Mouse (Mus musculus): ENCODE data around the gene Pp2d1. TPM values are rescaled to one million over a fixed set of nuclear protein-coding genes. Genes with fewer than 3 reads are reported as not detected.
"Not testable (repeated sequence)": the region's sequence is repeated elsewhere in the genome, so short reads cannot be mapped to it uniquely, and the experiment has no call there.

Gene Pp2d1
- polyA plus RNA-seq (2015; fragmentation: Nextera tagmentation; extraction: Ambion mirVana) = 0.39 and 0.43 TPM in 2 replicates

- not testable (repeated sequence) for H3K9me3 ChIP-seq; ATAC-seq (ENCODE audit: low FRiP score)
These were observed at the start of gene Pp2d1 for GRCm38 (mm10) chr17:53539351-53539750. Gene Pp2d1, minus strand, starts transcription at chr17:53539451.

GRCm38 (mm10) chr17:53588097-53588855 lies 49.0 kb upstream of the Pp2d1 start:
- Histone ChIP-seq H3K4me1 (replicated peaks) (peaks cover 21% of the 10 kb centered on the region), H3K9ac (no peak overlapping the region), H3K9me3 (no peaks in the 10 kb centered on the region), H3K4me2 (no peak overlapping the region), H3K27me3 (no peaks in the 10 kb centered on the region), H3K4me3 (no peak overlapping the region), H3K27ac (peak overlapping the region; percentile 63), H3K36me3 (no peaks in the 10 kb centered on the region)
- ATAC-seq (ENCODE audit: low FRiP score) = no peak
- 89% methylated on average over 9 of the region's 9 CpGs for WGBS

More at GRCm38 (mm10) chr17:53539351-53539750, at the start of gene Pp2d1:
- WGBS = 81% methylated on average over 2 of the region's 2 CpGs
- not testable (repeated sequence) for H3K4me1 ChIP-seq (replicated peaks); H3K27ac ChIP-seq; H3K4me2 ChIP-seq; H3K4me3 ChIP-seq; H3K9ac ChIP-seq; H3K36me3 ChIP-seq; H3K27me3 ChIP-seq

GRCm38 (mm10) chr17:53587074-53587851 lies 48.0 kb upstream of the Pp2d1 start:
- Histone ChIP-seq H3K27ac (peak overlapping the region; percentile 63), H3K4me3 (no peak overlapping the region), H3K4me1 (replicated peaks) (peaks cover 21% of the 10 kb centered on the region), H3K9ac (no peak overlapping the region), H3K27me3 (no peaks in the 10 kb centered on the region), H3K4me2 (peak overlapping the region; percentile 2; the same call in 1 of the 2 replicates), H3K36me3 (no peaks in the 10 kb centered on the region), H3K9me3 (no peaks in the 10 kb centered on the region)
- WGBS = 37% methylated on average over 14 of the region's 14 CpGs
- peak; percentile 82 for ATAC-seq (ENCODE audit: low FRiP score)

GRCm38 (mm10) chr17:53583846-53584579 lies 44.8 kb upstream of the Pp2d1 start:
- WGBS = 93% methylated on average over 11 of the region's 11 CpGs
- Histone ChIP-seq H3K27ac (no peak overlapping the region), H3K27me3 (no peaks in the 10 kb centered on the region), H3K9me3 (no peaks in the 10 kb centered on the region), H3K36me3 (no peaks in the 10 kb centered on the region), H3K4me1 (replicated peaks) (peaks cover 21% of the 10 kb centered on the region), H3K9ac (no peak overlapping the region), H3K4me3 (no peak overlapping the region), H3K4me2 (no peak overlapping the region)
- ATAC-seq (ENCODE audit: low FRiP score) = no peak

GRCm38 (mm10) chr17:53582805-53583204 lies 43.6 kb upstream of the Pp2d1 start:
- Histone ChIP-seq H3K36me3 (no peaks in the 10 kb centered on the region), H3K27ac (no peak overlapping the region), H3K9ac (no peak overlapping the region), H3K27me3 (no peaks in the 10 kb centered on the region), H3K4me3 (no peak overlapping the region), H3K9me3 (no peaks in the 10 kb centered on the region), H3K4me1 (replicated peaks) (peaks cover 24% of the 10 kb centered on the region), H3K4me2 (no peak overlapping the region)
- WGBS = 93% methylated on average over 7 of the region's 7 CpGs
- ATAC-seq (ENCODE audit: low FRiP score) = no peak

GRCm38 (mm10) chr17:53582026-53582585 lies 42.9 kb upstream of the Pp2d1 start:
- H3K36me3 ChIP-seq = no peaks in the 10 kb centered on the region
- ATAC-seq (ENCODE audit: low FRiP score) = no peak
- 77% methylated on average over 4 of the region's 4 CpGs for WGBS
- no peaks in the 10 kb centered on the region for H3K9me3 ChIP-seq
- H3K4me2 ChIP-seq = no peak overlapping the region
- peaks cover 17% of the 10 kb centered on the region for H3K4me1 ChIP-seq (replicated peaks)
- H3K27me3 ChIP-seq = no peaks in the 10 kb centered on the region
- no peak overlapping the region for H3K4me3 ChIP-seq
- H3K27ac ChIP-seq = no peak overlapping the region
- no peak overlapping the region for H3K9ac ChIP-seq

- Histone ChIP-seq H3K4me1 (replicated peaks) (peaks cover 7% of the 10 kb centered on the region; the same call in 1 of the 2 replicates), H3K36me3 (no peaks in the 10 kb centered on the region), H3K9ac (no peak overlapping the region), H3K4me2 (no peak overlapping the region), H3K4me3 (no peak overlapping the region), H3K9me3 (no peaks in the 10 kb centered on the region), H3K27me3 (no peaks in the 10 kb centered on the region), H3K27ac (no peak overlapping the region)
- no peak for ATAC-seq (ENCODE audit: low FRiP score)
- WGBS = 74% methylated on average over 3 of the region's 3 CpGs
These were observed 41.0 kb upstream of the Pp2d1 start for GRCm38 (mm10) chr17:53580237-53580636.

- no peak overlapping the region for H3K9ac ChIP-seq
- H3K4me1 ChIP-seq (replicated peaks) = peaks cover 7% of the 10 kb centered on the region; the same call in 1 of the 2 replicates
- no peaks in the 10 kb centered on the region for H3K27me3 ChIP-seq
- no peaks in the 10 kb centered on the region for H3K9me3 ChIP-seq
- no peak overlapping the region for H3K27ac ChIP-seq
- H3K36me3 ChIP-seq = no peaks in the 10 kb centered on the region
- WGBS = 60% methylated on average over 4 of the region's 4 CpGs
- no peak for ATAC-seq (ENCODE audit: low FRiP score)
- no peak overlapping the region for H3K4me2 ChIP-seq
- H3K4me3 ChIP-seq = no peak overlapping the region
These were observed 40.4 kb upstream of the Pp2d1 start for GRCm38 (mm10) chr17:53579612-53580011.

GRCm38 (mm10) chr17:53578776-53579175 lies 39.5 kb upstream of the Pp2d1 start:
- H3K4me3 ChIP-seq = no peak overlapping the region
- no peak overlapping the region for H3K9ac ChIP-seq
- H3K27me3 ChIP-seq = no peaks in the 10 kb centered on the region
- no peak overlapping the region for H3K27ac ChIP-seq
- ATAC-seq (ENCODE audit: low FRiP score) = no peak
- WGBS = 68% methylated on average over 7 of the region's 9 CpGs
- no peaks in the 10 kb centered on the region for H3K9me3 ChIP-seq
- peaks cover 7% of the 10 kb centered on the region; the same call in 1 of the 2 replicates for H3K4me1 ChIP-seq (replicated peaks)
- no peaks in the 10 kb centered on the region for H3K36me3 ChIP-seq
- no peak overlapping the region for H3K4me2 ChIP-seq

GRCm38 (mm10) chr17:53578249-53578648 lies 39.0 kb upstream of the Pp2d1 start:
- H3K4me1 ChIP-seq (replicated peaks) = peaks cover 7% of the 10 kb centered on the region; the same call in 1 of the 2 replicates
- WGBS = 79% methylated on average over 6 of the region's 6 CpGs
- no peaks in the 10 kb centered on the region for H3K9me3 ChIP-seq
- no peak overlapping the region for H3K4me3 ChIP-seq
- H3K9ac ChIP-seq = no peak overlapping the region
- no peaks in the 10 kb centered on the region for H3K27me3 ChIP-seq
- no peak overlapping the region for H3K4me2 ChIP-seq
- H3K36me3 ChIP-seq = no peaks in the 10 kb centered on the region
- no peak overlapping the region for H3K27ac ChIP-seq
- no peak for ATAC-seq (ENCODE audit: low FRiP score)

- no peak for ATAC-seq (ENCODE audit: low FRiP score)
- Histone ChIP-seq H3K9me3 (no peaks in the 10 kb centered on the region), H3K9ac (no peak overlapping the region), H3K36me3 (no peaks in the 10 kb centered on the region), H3K4me2 (no peak overlapping the region), H3K4me1 (replicated peaks) (peaks cover 7% of the 10 kb centered on the region; the same call in 1 of the 2 replicates), H3K4me3 (no peak overlapping the region), H3K27ac (no peak overlapping the region), H3K27me3 (no peaks in the 10 kb centered on the region)
- WGBS = 85% methylated on average over 5 of the region's 5 CpGs
These were observed 38.5 kb upstream of the Pp2d1 start for GRCm38 (mm10) chr17:53577754-53578153.

- Histone ChIP-seq H3K27ac (no peak overlapping the region), H3K4me3 (no peak overlapping the region), H3K4me2 (no peak overlapping the region), H3K4me1 (replicated peaks) (peaks cover 7% of the 10 kb centered on the region; the same call in 1 of the 2 replicates), H3K27me3 (no peaks in the 10 kb centered on the region), H3K36me3 (no peaks in the 10 kb centered on the region), H3K9me3 (no peaks in the 10 kb centered on the region), H3K9ac (no peak overlapping the region)
- no peak for ATAC-seq (ENCODE audit: low FRiP score)
- WGBS = 88% methylated on average over 2 of the region's 2 CpGs
These were observed 37.9 kb upstream of the Pp2d1 start for GRCm38 (mm10) chr17:53577151-53577550.
